Mouse (Mus musculus): ENCODE data around the gene Myo9b.

GRCm38 (mm10) chr8:71401454-71401853 lies 128.9 kb downstream of the Myo9b start:
- TF ChIP-seq CTCF (IDR thresholded peaks at IDR 0.05; ENCODE audit: low read depth) (no peak), EP300 (optimal IDR thresholded peaks at IDR 0.05) (no peak)
